Mouse (Mus musculus) cortical plate, adult 2 months (tissue): Measurements from ENCODE around the gene Gm815. TPM values are rescaled to one million over a fixed set of nuclear protein-coding genes. Genes with fewer than 3 reads are reported as not detected.
A peak's percentile ranks its signal among the peaks of the same experiment; 100 is the strongest.

Experiments
- H3K27ac ChIP-seq: fragments of 200-500 bp; 2 replicates; pipeline ENCODE4 v1.5.1; 2012; ENCODE audit warnings: low read length, control low read depth, inconsistent platforms; ENCODE audit not compliant: insufficient read depth
- H3K4me1 ChIP-seq: fragments of 200-500 bp; 2 replicates; pipeline ENCODE4 v1.6.1; 2011; ENCODE audit warnings: low read length; ENCODE audit not compliant: control insufficient read depth, insufficient read depth
- H3K4me3 ChIP-seq: fragments of 200-500 bp; 2 replicates; pipeline ENCODE4 v1.5.1; 2011; ENCODE audit warnings: mild to moderate bottlenecking, low read length, control low read depth; ENCODE audit not compliant: insufficient read depth
- CTCF ChIP-seq: fragments of 200-500 bp; IDR thresholded peaks from 2 replicates; pipeline ENCODE4 v1.5.1; 2011; ENCODE audit warnings: mild to moderate bottlenecking, control low read depth, low read length; ENCODE audit not compliant: insufficient read depth; ENCODE audit errors: extremely low read depth
- POLR2A ChIP-seq: fragments of 200-500 bp; IDR thresholded peaks from 2 replicates; pipeline ENCODE4 v1.6.1; 2011; ENCODE audit warnings: mild to moderate bottlenecking, low read length, control low read depth; ENCODE audit not compliant: insufficient read depth; ENCODE audit errors: extremely low read depth
- polyA plus RNA-seq: library from polyadenylated mRNA; depleted of rRNA; stranded (reverse); fragments of >200 nt; gene quantifications from 2 replicates; pipeline ENCODE4 v1.2.3, GENCODE M21; 2012

The Gm815 gene
- polyA plus RNA-seq, 1 experiment, result not detected

GRCm38 (mm10) chr19:26875601-26876000, 10.1 kb upstream of the Gm815 start:
- TF ChIP-seq POLR2A (no peak), CTCF (no peak)
- Histone ChIP-seq H3K27ac (no peak overlapping the region), H3K4me1 (peaks cover 2% of the 10 kb centered on the region), H3K4me3 (no peak overlapping the region)

GRCm38 (mm10) chr19:26877180-26877775, 8.4 kb upstream of the Gm815 start:
- H3K27ac ChIP-seq, result no peak overlapping the region
- peaks cover 2% of the 10 kb centered on the region for H3K4me1 ChIP-seq
- H3K4me3 ChIP-seq, result no peak overlapping the region
- no peak for TF ChIP-seq CTCF
- no peak for TF ChIP-seq POLR2A

DNA sequence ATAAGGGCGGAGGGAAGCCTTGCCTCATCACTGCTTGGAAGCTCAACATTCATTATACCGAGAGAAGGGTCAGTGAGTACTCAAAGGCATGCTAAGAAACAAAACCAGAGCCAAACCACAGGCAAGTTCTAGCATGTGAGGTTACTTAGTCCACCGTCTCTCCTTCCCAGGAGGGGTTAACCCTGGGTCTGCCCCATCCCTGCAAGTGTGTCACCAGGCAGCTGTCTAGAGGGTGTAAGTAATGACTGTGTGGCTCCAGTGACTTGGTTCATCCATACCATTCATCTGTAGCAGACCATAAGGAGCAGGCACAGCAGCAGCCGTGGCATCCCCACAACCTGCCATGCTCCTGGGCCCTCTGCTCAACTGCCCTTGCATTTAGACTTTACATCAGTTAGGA, 5.8 kb upstream of the Gm815 start:
- Histone ChIP-seq H3K4me1 (peaks cover 2% of the 10 kb centered on the region), H3K4me3 (no peak overlapping the region)
- TF ChIP-seq POLR2A, result no peak
- TF ChIP-seq CTCF, result no peak

DNA sequence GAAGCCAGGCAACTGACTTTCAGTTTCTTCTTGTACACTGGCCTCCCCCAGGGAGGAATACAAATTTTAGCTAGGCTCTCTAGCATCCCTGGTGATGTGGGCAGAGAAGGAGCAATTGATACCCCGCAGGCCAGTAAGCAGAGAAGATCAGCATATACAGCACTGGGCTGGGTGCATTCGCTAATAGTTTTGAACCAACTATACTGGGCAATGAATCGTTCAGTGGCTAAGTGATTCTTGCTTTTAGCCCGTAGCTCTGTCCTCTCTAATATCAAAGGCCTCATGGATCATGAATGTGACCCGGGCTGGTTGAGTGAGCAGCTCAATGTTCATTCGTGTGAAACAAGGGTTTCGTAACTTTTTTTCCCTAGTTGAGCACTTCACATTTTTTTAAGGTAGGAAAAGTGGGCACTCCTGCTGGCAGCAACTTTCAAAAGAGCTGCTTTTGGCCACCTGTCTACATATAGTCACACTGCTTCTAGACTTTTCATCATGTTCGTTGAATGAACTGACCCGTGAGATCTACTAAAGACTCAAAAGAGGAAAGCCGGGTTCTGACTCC, 3.7 kb upstream of the Gm815 start:
- H3K27ac ChIP-seq, result no peak overlapping the region
- TF ChIP-seq POLR2A (no peak), CTCF (no peak)
- no peaks in the 10 kb centered on the region for H3K4me1 ChIP-seq
- H3K4me3 ChIP-seq, result no peak overlapping the region

More for the DNA sequence above, 5.8 kb upstream of the Gm815 start:
- no peak overlapping the region for H3K27ac ChIP-seq

- H3K4me3 ChIP-seq, result no peak overlapping the region
- no peaks in the 10 kb centered on the region for H3K4me1 ChIP-seq
- H3K27ac ChIP-seq, result no peak overlapping the region
- no peak for TF ChIP-seq POLR2A
- TF ChIP-seq CTCF, result peak; percentile 64
Measured at GRCm38 (mm10) chr19:26888171-26888570, 2.5 kb downstream of the Gm815 start.

DNA sequence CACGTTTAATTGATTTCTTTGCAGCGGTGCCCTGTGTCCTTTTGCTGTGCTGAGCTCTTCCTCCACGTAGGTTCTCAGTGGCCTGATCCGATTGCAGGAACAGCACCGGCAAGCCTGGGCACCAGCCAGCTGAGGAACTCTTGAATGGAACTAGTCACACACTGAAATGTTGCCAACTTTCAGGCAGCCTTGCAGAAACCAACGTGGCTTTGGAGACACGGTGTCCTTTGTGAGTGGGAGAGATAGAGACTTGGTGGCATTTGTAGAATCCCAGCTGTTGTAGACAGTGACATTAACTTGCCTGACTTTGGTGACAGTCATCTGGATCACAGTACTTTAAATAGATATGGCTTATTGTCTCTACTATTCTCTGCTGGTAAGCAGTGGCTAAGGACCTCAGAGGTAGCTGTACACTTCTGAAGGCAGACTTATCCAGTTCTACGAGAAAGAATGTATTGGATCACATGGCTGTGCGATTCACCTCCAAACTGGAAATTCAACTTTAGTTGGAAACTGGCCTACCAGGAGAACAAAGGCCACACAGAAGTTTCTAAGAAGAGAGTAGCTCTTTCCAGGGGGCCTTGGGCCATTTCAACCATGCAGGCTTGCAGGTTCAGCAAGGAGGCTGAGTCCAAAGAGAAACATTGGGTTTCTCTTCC, 5.8 kb downstream of the Gm815 start:
- Histone ChIP-seq H3K27ac (no peak overlapping the region), H3K4me1 (no peaks in the 10 kb centered on the region), H3K4me3 (no peak overlapping the region)
- no peak for TF ChIP-seq CTCF
- TF ChIP-seq POLR2A, result no peak

- no peak overlapping the region for H3K27ac ChIP-seq
- peak; percentile 31; the same call in 1 of the 2 replicates for TF ChIP-seq CTCF
- no peak for TF ChIP-seq POLR2A
- H3K4me3 ChIP-seq, result no peak overlapping the region
- H3K4me1 ChIP-seq, result no peaks in the 10 kb centered on the region
Measured at GRCm38 (mm10) chr19:26892861-26893260, 7.2 kb downstream of the Gm815 start.

- Histone ChIP-seq H3K27ac (no peak overlapping the region), H3K4me1 (no peaks in the 10 kb centered on the region), H3K4me3 (no peak overlapping the region)
- TF ChIP-seq CTCF (no peak), POLR2A (no peak)
Measured at GRCm38 (mm10) chr19:26902162-26902561, 16.5 kb downstream of the Gm815 start.

GRCm38 (mm10) chr19:26914245-26914644, 28.6 kb downstream of the Gm815 start:
- Histone ChIP-seq H3K4me1 (no peaks in the 10 kb centered on the region), H3K27ac (no peak overlapping the region), H3K4me3 (no peak overlapping the region)
- no peak for TF ChIP-seq CTCF
- no peak for TF ChIP-seq POLR2A

- no peak overlapping the region for H3K4me3 ChIP-seq
- no peak overlapping the region for H3K27ac ChIP-seq
- TF ChIP-seq POLR2A, result no peak
- no peak for TF ChIP-seq CTCF
- no peaks in the 10 kb centered on the region for H3K4me1 ChIP-seq
Measured at GRCm38 (mm10) chr19:26920816-26921215, 35.1 kb downstream of the Gm815 start.
